Mouse (Mus musculus) liver, postnatal 0 days (tissue): ENCODE measurements around the gene Lsm12. TPM values are rescaled to one million over a fixed set of nuclear protein-coding genes. Genes with fewer than 3 reads are reported as not detected.
A peak's percentile ranks its signal among the peaks of the same experiment; 100 is the strongest.
"Not testable (repeated sequence)": the region's sequence is repeated elsewhere in the genome, so short reads cannot be mapped to it uniquely, and the experiment has no call there.

Experiments used
- ATAC-seq: fragments of 200-750 bp; cut with Nextera tagmentation; 2 replicates; pipeline ENCODE4 v1.8.0; 2017; ENCODE audit warnings: mild to moderate bottlenecking, moderate library complexity
- DNase-seq: peaks from one replicate; pipeline ENCODE4 v3.0.0-alpha.2; 2016
- H3K27ac ChIP-seq: fragments of 300-500 bp; sonication (generic); 2 replicates; pipeline ENCODE4 v1.5.1; 2014; ENCODE audit warnings: antibody characterized with exemption, moderate library complexity, mild to moderate bottlenecking, low read depth
- H3K27me3 ChIP-seq: fragments of 300-500 bp; sonication (generic); 2 replicates; pipeline ENCODE4 v1.6.1; 2014; ENCODE audit warnings: low read length, control low read depth, mixed read lengths; ENCODE audit not compliant: insufficient read depth
- H3K36me3 ChIP-seq: fragments of 300-500 bp; sonication (generic); replicated peaks from 2 replicates; pipeline ENCODE4 v1.6.1; 2014; ENCODE audit warnings: mild to moderate bottlenecking, control low read depth, low read length, moderate library complexity, mixed read lengths; ENCODE audit not compliant: insufficient read depth
- H3K4me1 ChIP-seq: fragments of 300-500 bp; sonication (generic); 2 replicates; pipeline ENCODE4 v1.6.1; 2014; ENCODE audit warnings: antibody characterized with exemption, mild to moderate bottlenecking, control low read depth; ENCODE audit not compliant: insufficient read depth
- H3K4me2 ChIP-seq: fragments of 300-500 bp; sonication (generic); 2 replicates; pipeline ENCODE4 v1.6.1; 2014; ENCODE audit warnings: low read depth, mild to moderate bottlenecking, low read length, moderate library complexity, mixed read lengths
- H3K4me3 ChIP-seq: fragments of 300-500 bp; sonication (generic); 2 replicates; pipeline ENCODE4 v1.5.1; 2014; ENCODE audit warnings: low read depth, low read length
- H3K9ac ChIP-seq: fragments of 300-500 bp; sonication (generic); replicated peaks from 2 replicates; pipeline ENCODE4 v1.6.1; 2014; ENCODE audit warnings: mild to moderate bottlenecking, moderate library complexity
- H3K9me3 ChIP-seq: fragments of 300-500 bp; sonication (generic); 2 replicates; pipeline ENCODE4 v1.6.1; 2016; ENCODE audit warnings: mild to moderate bottlenecking, control low read depth, low read length, mixed read lengths
- CTCF ChIP-seq: sonication (generic); IDR thresholded peaks from 2 replicates; pipeline ENCODE4 v1.5.1; 2016; ENCODE audit warnings: antibody characterized with exemption, low read depth
- EP300 ChIP-seq: IDR thresholded peaks from 2 replicates; pipeline ENCODE4 v1.6.1; 2016; ENCODE audit warnings: antibody characterized with exemption, low read depth, mild to moderate bottlenecking
- WGBS: fragments of 180-500 bp; shearing (Covaris S2); extraction: QIAGEN DNeasy Blood & Tissue Kit; methylation state at CpG from one replicate; pipeline ENCODE4 v1.1.7; 2014; ENCODE audit not compliant: insufficient replicate concordance; 5-methylcytosine and 5-hydroxymethylcytosine counted together
- polyA plus RNA-seq: library from polyadenylated mRNA; unstranded; fragments of >200 nt; fragmentation: Nextera tagmentation; extraction: Ambion mirVana; gene quantifications from 2 replicates; pipeline ENCODE4 v1.2.1, GENCODE M21; 2015

Gene Lsm12
- polyA plus RNA-seq, 1 experiment from 2014 or later: 55.0 TPM

- Histone ChIP-seq H3K4me1 (peaks cover 15% of the 10 kb centered on the region), H3K27me3 (no peaks in the 10 kb centered on the region), H3K27ac (peak overlapping the region; percentile 96), H3K36me3 (peaks cover 20% of the 10 kb centered on the region), H3K4me2 (peak overlapping the region; percentile 97), H3K9ac (peak overlapping the region; percentile 96), H3K4me3 (peak overlapping the region; percentile 97), H3K9me3 (no peaks in the 10 kb centered on the region)
- no peak for ATAC-seq
- no peak for DNase-seq
- WGBS: 4% methylated on average over 7 of the region's 7 CpGs
- TF ChIP-seq EP300: no peak
- TF ChIP-seq CTCF: no peak
Measured at GRCm38 (mm10) chr11:102184253-102184645, 847 bp downstream of the Lsm12 start.

- Histone ChIP-seq H3K9ac (no peak overlapping the region), H3K9me3 (no peaks in the 10 kb centered on the region), H3K27me3 (no peaks in the 10 kb centered on the region), H3K27ac (no peak overlapping the region), H3K4me1 (peaks cover 9% of the 10 kb centered on the region), H3K36me3 (peaks cover 47% of the 10 kb centered on the region), H3K4me3 (no peak overlapping the region), H3K4me2 (no peak overlapping the region)
- no peak for DNase-seq
- TF ChIP-seq EP300: no peak
- TF ChIP-seq CTCF: no peak
- ATAC-seq: no peak
Measured at GRCm38 (mm10) chr11:102179836-102180235, 5.3 kb downstream of the Lsm12 start.

GRCm38 (mm10) chr11:102168689-102169088 is 16.4 kb downstream of the Lsm12 start:
- H3K9ac ChIP-seq: no peak overlapping the region
- DNase-seq: no peak
- no peaks in the 10 kb centered on the region for H3K9me3 ChIP-seq
- ATAC-seq: peak; percentile 52; the same call in 1 of the 2 replicates
- TF ChIP-seq EP300 (no peak), CTCF (no peak)
- no peaks in the 10 kb centered on the region for H3K27me3 ChIP-seq
- H3K4me1 ChIP-seq: peaks cover 8% of the 10 kb centered on the region
- H3K4me2 ChIP-seq: no peak overlapping the region
- H3K4me3 ChIP-seq: no peak overlapping the region
- WGBS: 62% methylated on average over 5 of the region's 5 CpGs
- H3K27ac ChIP-seq: peak overlapping the region; percentile 31
- H3K36me3 ChIP-seq: peaks cover 25% of the 10 kb centered on the region

GRCm38 (mm10) chr11:102167539-102167938 is 17.6 kb downstream of the Lsm12 start:
- no peak overlapping the region for H3K9ac ChIP-seq
- ATAC-seq (no peak), DNase-seq (no peak)
- peaks cover 34% of the 10 kb centered on the region for H3K36me3 ChIP-seq
- no peak for TF ChIP-seq EP300
- no peak for TF ChIP-seq CTCF
- no peaks in the 10 kb centered on the region for H3K9me3 ChIP-seq
- H3K4me3 ChIP-seq: no peak overlapping the region
- 87% methylated on average over 5 of the region's 5 CpGs for WGBS
- no peaks in the 10 kb centered on the region for H3K27me3 ChIP-seq
- H3K27ac ChIP-seq: peak overlapping the region; percentile 31; the same call in 1 of the 2 replicates
- H3K4me1 ChIP-seq: peaks cover 8% of the 10 kb centered on the region
- no peak overlapping the region for H3K4me2 ChIP-seq

- Histone ChIP-seq H3K4me3 (no peak overlapping the region), H3K4me2 (no peak overlapping the region), H3K36me3 (peaks cover 40% of the 10 kb centered on the region), H3K4me1 (peaks cover 8% of the 10 kb centered on the region), H3K9me3 (no peaks in the 10 kb centered on the region), H3K27ac (peak overlapping the region; percentile 64), H3K27me3 (no peaks in the 10 kb centered on the region), H3K9ac (no peak overlapping the region)
- TF ChIP-seq CTCF: no peak
- TF ChIP-seq EP300: peak; percentile 41; the same call in 1 of the 2 replicates
- DNase-seq (no peak), ATAC-seq (peak; percentile 83)
- 60% methylated on average over 6 of the region's 6 CpGs for WGBS
Measured at GRCm38 (mm10) chr11:102165971-102166722, 18.9 kb downstream of the Lsm12 start.

GRCm38 (mm10) chr11:102159781-102160180 is 25.3 kb downstream of the Lsm12 start:
- ATAC-seq: no peak
- no peak for TF ChIP-seq EP300
- TF ChIP-seq CTCF: no peak
- 61% methylated on average over 5 of the region's 5 CpGs for whole genome bisulfite sequencing
- Histone ChIP-seq H3K4me3 (no peak overlapping the region), H3K4me1 (peaks cover 6% of the 10 kb centered on the region), H3K27ac (no peak overlapping the region), H3K36me3 (peaks cover 20% of the 10 kb centered on the region), H3K9me3 (no peaks in the 10 kb centered on the region), H3K4me2 (no peak overlapping the region), H3K9ac (no peak overlapping the region), H3K27me3 (no peaks in the 10 kb centered on the region)
- no peak for DNase-seq

GRCm38 (mm10) chr11:102158024-102158423 is 27.1 kb downstream of the Lsm12 start:
- H3K9ac ChIP-seq, H3K4me1 ChIP-seq, H3K27ac ChIP-seq, DNase-seq, ATAC-seq, H3K4me3 ChIP-seq, H3K27me3 ChIP-seq, H3K9me3 ChIP-seq, H3K4me2 ChIP-seq: not testable (repeated sequence)
- H3K36me3 ChIP-seq: peaks cover 16% of the 10 kb centered on the region
- 68% methylated on average over 2 of the region's 2 CpGs for WGBS
